Mouse (Mus musculus) megakaryocyte, embryonic 14.5 days (primary cell): ENCODE data around the gene Tmc2. TPM values are rescaled to one million over a fixed set of nuclear protein-coding genes. Genes with fewer than 3 reads are reported as not detected.

ENCODE experiments used
- H3K27me3 ChIP-seq: replicated peaks from 2 replicates; pipeline ENCODE3; 2012; ENCODE audit warnings: inconsistent platforms
- H3K36me3 ChIP-seq: replicated peaks from 2 replicates; pipeline ENCODE3; 2012; ENCODE audit warnings: low read length, inconsistent platforms, mixed read lengths
- H3K4me1 ChIP-seq: 2 replicates; pipeline ENCODE4 v1.6.1; 2012; ENCODE audit warnings: inconsistent platforms
- H3K4me3 ChIP-seq: replicated peaks from 2 replicates; pipeline ENCODE3; 2012; ENCODE audit warnings: moderate library complexity, mild to moderate bottlenecking, inconsistent platforms
- H3K9me3 ChIP-seq: 2 replicates; pipeline ENCODE4 v1.6.1; 2012; ENCODE audit warnings: inconsistent platforms
- FLI1 ChIP-seq: IDR thresholded peaks from 2 replicates; pipeline ENCODE4 v1.6.1; 2012; ENCODE audit warnings: low read length, inconsistent platforms, mixed read lengths
- GATA1 ChIP-seq: IDR thresholded peaks from 3 replicates; pipeline ENCODE4 v1.6.1; 2012; ENCODE audit warnings: mixed read lengths, low read length, inconsistent platforms, borderline replicate concordance
- polyA plus RNA-seq: library from polyadenylated mRNA; stranded (reverse); fragments of >175 nt; gene quantifications from 2 replicates; pipeline ENCODE4 v1.2.3, GENCODE M21; 2012; ENCODE audit warnings: low replicate concordance; ENCODE audit not compliant: insufficient read depth

The Tmc2 gene
- polyA plus RNA-seq, 1 experiment, result not detected

DNA sequence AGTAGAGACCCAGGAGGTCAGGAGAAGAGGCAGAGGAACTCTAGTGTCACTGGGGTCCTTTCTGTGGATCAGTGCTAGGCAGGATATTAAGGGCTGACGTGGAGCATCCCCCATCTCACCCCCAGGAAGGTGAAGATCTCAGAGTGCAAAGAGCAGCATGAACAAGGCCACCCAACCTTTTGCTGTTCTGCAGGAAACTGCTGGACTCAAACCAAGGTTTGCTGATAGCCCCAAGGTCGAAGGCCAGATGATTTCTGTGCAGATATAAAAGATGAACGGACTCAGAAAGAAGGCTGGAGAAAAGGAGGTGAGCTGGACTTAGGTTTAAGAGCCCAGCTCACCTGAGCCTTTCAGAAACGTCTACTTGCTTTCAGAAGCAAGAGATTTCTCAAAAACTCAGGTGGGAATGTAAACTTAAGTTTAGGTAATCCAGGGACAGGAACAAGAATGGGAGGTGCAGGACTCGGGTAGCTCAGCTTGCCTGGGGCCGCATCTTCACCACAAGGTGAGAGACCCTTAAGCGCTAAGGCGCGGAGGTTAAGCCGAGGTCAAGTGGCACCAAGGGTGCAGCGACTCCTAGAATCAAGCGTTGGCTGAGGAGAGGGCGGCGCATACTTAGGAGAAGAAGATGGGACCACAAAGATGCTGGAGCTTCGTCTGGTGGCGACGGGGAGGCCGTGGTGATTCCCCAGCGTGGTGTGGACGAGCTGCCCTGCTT lies 99.4 kb downstream of the Tmc2 start:
- H3K4me1 ChIP-seq, result peaks cover 50% of the 10 kb centered on the region
- peak overlapping the region; percentile 88 for H3K4me3 ChIP-seq
- no peaks in the 10 kb centered on the region for H3K9me3 ChIP-seq
- no peaks in the 10 kb centered on the region for H3K36me3 ChIP-seq
- TF ChIP-seq GATA1, result no peak
- TF ChIP-seq FLI1, result no peak
- peaks cover 77% of the 10 kb centered on the region for H3K27me3 ChIP-seq

DNA sequence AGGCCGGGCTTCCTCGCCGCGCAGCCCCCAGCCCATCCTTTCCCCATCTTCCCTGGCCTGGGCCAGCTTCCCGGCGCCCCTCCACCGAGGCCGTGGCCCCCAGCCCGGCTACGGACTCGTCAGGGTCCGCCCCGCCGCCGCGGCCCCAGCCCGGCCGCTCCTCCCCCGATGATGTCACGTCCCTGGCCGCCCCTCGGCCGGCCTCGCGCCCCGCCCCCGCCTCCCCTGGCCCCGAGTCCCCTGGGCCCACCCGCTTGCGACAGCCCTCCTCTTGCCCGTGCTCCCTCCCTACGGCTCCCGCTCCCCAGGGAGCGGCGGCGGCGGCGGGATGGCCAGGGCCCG lies 99.9 kb downstream of the Tmc2 start, which contains the start of gene Ebf4:
TSS of gene Ebf4 (plus strand) at position 234 of the 342 bp plus-strand sequence.
- Histone ChIP-seq H3K9me3 (no peaks in the 10 kb centered on the region), H3K36me3 (no peaks in the 10 kb centered on the region), H3K27me3 (peaks cover 82% of the 10 kb centered on the region), H3K4me3 (peak within 1 kb of the TSS; percentile 88), H3K4me1 (peaks cover 50% of the 10 kb centered on the region)
- TF ChIP-seq GATA1 (no peak), FLI1 (no peak)

DNA sequence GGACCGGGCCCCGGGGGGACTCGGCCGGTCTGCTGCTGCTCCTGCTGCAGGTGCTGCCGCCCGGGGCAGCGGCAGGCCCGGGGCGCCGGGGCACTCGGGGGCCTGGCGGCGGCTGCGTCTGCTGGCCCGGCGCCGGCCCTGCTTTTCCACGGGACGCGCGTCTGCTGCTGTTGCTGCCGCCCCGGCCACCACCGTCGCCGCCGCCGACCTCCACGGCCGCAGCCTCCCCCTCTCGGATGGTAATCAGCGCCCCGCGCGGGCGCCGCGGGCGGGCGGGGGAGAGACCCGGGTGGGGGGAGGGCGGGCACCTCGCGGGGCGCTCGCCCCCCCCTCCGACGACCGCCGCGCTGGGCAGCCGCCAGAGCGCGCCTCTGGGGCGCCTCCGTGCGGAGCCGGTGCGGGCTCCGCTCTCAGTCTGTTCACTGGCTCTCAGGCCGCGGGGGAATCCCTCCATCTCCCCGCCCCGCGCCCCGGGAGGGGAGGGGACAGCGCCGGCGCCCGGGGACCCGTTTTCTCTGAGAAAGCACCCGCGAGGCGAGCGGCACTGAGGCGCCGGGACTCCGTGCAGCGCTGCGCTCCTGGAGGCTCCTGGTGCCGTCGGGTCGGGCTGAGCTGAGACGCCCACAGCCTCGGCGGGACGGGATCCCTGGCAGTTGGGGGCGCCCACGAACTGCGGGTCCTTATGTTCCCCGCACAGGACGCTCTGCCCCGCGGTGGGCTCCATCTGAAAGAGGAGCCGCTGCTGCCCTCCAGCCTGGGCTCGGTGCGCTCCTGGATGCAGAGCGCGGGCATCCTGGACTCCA lies 100.5 kb downstream of the Tmc2 start:
- peak overlapping the region; percentile 88 for H3K4me3 ChIP-seq
- peaks cover 48% of the 10 kb centered on the region for H3K4me1 ChIP-seq
- H3K9me3 ChIP-seq, result no peaks in the 10 kb centered on the region
- no peak for TF ChIP-seq FLI1
- TF ChIP-seq GATA1, result no peak
- H3K36me3 ChIP-seq, result no peaks in the 10 kb centered on the region
- H3K27me3 ChIP-seq, result peaks cover 88% of the 10 kb centered on the region

DNA sequence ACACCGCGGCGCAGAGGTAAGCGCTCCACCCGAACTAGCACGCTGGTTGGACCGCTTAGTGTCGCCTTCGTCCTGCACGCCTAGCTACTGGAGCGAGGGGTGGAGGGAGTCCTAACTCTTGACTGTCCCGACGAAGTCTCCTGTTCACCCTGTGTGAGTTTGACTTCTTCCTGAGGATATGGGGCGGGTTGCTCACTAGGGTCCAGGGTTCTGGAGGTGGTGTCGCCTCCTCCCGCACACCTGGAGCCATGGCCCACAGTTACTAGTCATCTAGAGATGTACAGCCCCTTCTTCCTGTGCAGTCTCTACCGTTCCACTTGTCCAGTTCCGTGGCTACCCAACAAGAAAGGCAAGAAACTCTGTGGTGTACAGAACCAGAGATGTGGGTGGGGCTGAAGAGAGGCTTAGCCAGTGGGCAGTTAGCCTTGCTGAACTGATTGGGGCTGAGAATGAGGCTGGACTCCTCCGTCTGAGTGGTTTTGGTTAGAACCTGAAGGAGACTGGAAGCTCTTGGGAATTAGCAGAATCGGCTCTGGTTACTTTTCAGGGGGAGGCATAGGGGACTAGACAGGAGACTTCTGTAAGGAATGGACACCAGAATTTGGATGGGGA lies 101.2 kb downstream of the Tmc2 start:
- H3K4me3 ChIP-seq, result peak overlapping the region; percentile 88
- peaks cover 95% of the 10 kb centered on the region for H3K27me3 ChIP-seq
- TF ChIP-seq GATA1, result no peak
- TF ChIP-seq FLI1, result no peak
- peaks cover 41% of the 10 kb centered on the region for H3K4me1 ChIP-seq
- H3K36me3 ChIP-seq, result no peaks in the 10 kb centered on the region
- H3K9me3 ChIP-seq, result no peaks in the 10 kb centered on the region

DNA sequence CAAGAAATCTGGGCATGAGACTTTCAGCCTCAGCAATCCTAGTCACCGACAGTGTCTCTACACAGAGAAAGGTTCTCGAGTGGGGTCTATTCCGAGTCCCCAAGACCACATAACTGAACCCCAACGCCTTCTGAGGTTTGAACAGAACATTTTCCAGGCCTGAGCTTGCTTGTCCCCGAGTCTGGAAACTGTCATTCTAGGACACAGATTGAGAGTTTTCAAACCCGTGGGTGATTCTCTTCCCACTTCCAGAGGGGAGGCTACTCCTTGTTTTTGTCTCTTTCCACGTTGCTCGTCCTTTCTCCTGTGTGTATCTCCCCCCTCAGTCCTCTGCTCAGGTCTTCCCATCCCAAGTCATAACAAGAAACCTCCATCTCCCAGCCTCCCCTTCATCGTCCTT lies 102.6 kb downstream of the Tmc2 start:
- no peak overlapping the region for H3K4me3 ChIP-seq
- peaks cover 33% of the 10 kb centered on the region for H3K4me1 ChIP-seq
- no peaks in the 10 kb centered on the region for H3K9me3 ChIP-seq
- TF ChIP-seq FLI1 (no peak), GATA1 (no peak)
- H3K27me3 ChIP-seq, result peaks cover 99% of the 10 kb centered on the region
- no peaks in the 10 kb centered on the region for H3K36me3 ChIP-seq

DNA sequence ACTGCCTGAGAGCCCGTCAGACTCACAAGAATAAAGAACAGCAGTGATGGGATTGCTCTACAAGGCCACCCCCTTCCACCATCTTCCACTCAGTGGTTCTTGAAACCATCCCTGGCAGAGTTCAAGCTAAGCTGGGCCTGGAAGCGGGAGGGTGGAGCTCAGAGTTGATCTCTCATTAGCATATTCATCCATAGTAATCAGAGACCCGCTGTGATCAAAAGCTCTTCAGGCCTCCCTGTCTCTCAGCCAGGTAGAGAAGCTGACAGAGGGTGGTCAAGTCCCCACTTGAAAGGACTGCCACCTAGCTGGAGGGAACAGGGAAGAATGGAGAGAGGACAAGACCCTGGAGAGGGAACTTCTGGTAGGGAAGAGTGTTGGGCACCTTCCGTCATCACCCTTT lies 108.0 kb downstream of the Tmc2 start:
- H3K4me1 ChIP-seq, result no peaks in the 10 kb centered on the region
- H3K9me3 ChIP-seq, result no peaks in the 10 kb centered on the region
- H3K36me3 ChIP-seq, result no peaks in the 10 kb centered on the region
- H3K4me3 ChIP-seq, result no peak overlapping the region
- peaks cover 90% of the 10 kb centered on the region for H3K27me3 ChIP-seq
- no peak for TF ChIP-seq FLI1
- TF ChIP-seq GATA1, result no peak

Other genes with a start within 250 kb of the Tmc2 start
- not detected in 2 replicates for gene Tgm3, start 182.8 kb upstream of the Tmc2 start, polyA plus RNA-seq
- gene Tgm6, start 82.8 kb upstream of the Tmc2 start, polyA plus RNA-seq, result not detected in 2 replicates
- 320 and 402 TPM in 2 replicates for gene Snrpb, start 15.8 kb upstream of the Tmc2 start, polyA plus RNA-seq
- 6.3 and 81.0 TPM in 2 replicates for gene Nop56, start 79.2 kb downstream of the Tmc2 start, polyA plus RNA-seq
- 15.2 and 70.1 TPM in 2 replicates for gene Idh3b, start 89.4 kb downstream of the Tmc2 start, polyA plus RNA-seq
- not detected in 2 replicates for gene Ebf4, start 100.0 kb downstream of the Tmc2 start, polyA plus RNA-seq
- gene Cpxm1, start 202.4 kb downstream of the Tmc2 start, polyA plus RNA-seq, result 0.64 TPM in 1 of 2 replicates, not detected in the other
- not detected in 2 replicates for gene Gm28372, start 210.0 kb downstream of the Tmc2 start, polyA plus RNA-seq
- not detected in 2 replicates for gene 1700020A23Rik, start 210.1 kb downstream of the Tmc2 start, polyA plus RNA-seq
- not detected in 2 replicates for gene Tmem239, start 211.3 kb downstream of the Tmc2 start, polyA plus RNA-seq
- gene Vps16, start 229.1 kb downstream of the Tmc2 start, polyA plus RNA-seq, result 8.9 TPM in 1 of 2 replicates, not detected in the other
- 19.1 and 25.2 TPM in 2 replicates for gene Pced1a, start 229.5 kb downstream of the Tmc2 start, polyA plus RNA-seq